Mouse (Mus musculus): Measurements from ENCODE around the gene Megf11.

GRCm38 (mm10) chr9:64462870-64463269, 77.4 kb downstream of the Megf11 start:
- no peak for TF ChIP-seq CTCF (IDR thresholded peaks at IDR 0.05; ENCODE audit: borderline replicate concordance, insufficient read depth, low read length)
- TF ChIP-seq POLR2A (IDR thresholded peaks at IDR 0.05; ENCODE audit: low read depth, low read length): no peak
